Mouse (Mus musculus) inflammation-experienced regulatory T-cells, adult 6 months (primary cell): ENCODE measurements around the gene Gm20852. TPM values are rescaled to one million over a fixed set of nuclear protein-coding genes. Genes with fewer than 3 reads are reported as not detected.
"Not testable (repeated sequence)": the region's sequence is repeated elsewhere in the genome, so short reads cannot be mapped to it uniquely, and the experiment has no call there.

ENCODE experiments used
- ATAC-seq: one replicate; pipeline ENCODE4 v1.8.0; 2017
- polyA plus RNA-seq, 3 experiments: library from polyadenylated mRNA; unstranded; fragments of 100-300 nt; shearing (Covaris generic); gene quantifications; one replicate each; pipeline ENCODE4 v1.2.1; 2017

The Gm20852 gene
- not detected for polyA plus RNA-seq

DNA sequence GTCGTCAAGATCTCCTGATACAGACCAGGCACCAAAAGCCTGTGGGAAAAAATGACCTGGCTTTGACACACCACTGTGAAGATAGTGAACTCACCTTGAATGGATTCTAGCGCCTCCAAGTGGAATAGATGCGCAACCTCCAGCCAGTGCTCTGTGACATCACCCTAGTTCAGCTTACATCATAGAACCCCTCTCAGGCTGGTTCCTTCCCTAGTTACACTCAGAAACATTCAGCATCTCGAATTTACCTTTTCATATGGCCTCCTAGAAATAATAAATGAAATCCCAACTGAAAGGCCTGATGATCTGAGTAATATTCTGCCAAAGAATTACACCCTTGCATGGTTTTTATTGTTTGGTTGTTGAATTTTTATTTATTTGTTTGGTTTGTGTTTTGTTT is at the start of gene Gm20852:
Gene Gm20852 (minus strand): TSS at position 101 of the 400 bp plus-strand sequence.
- ATAC-seq: not testable (repeated sequence)
